Mouse (Mus musculus) NIH3T3 (cell line): Measurements from ENCODE around the gene Cd40.

Source experiments
- DNase-seq: peaks from one replicate; pipeline ENCODE4 v3.0.0-alpha.2; 2012; ENCODE audit warnings: low read depth

The Cd40 gene

DNA sequence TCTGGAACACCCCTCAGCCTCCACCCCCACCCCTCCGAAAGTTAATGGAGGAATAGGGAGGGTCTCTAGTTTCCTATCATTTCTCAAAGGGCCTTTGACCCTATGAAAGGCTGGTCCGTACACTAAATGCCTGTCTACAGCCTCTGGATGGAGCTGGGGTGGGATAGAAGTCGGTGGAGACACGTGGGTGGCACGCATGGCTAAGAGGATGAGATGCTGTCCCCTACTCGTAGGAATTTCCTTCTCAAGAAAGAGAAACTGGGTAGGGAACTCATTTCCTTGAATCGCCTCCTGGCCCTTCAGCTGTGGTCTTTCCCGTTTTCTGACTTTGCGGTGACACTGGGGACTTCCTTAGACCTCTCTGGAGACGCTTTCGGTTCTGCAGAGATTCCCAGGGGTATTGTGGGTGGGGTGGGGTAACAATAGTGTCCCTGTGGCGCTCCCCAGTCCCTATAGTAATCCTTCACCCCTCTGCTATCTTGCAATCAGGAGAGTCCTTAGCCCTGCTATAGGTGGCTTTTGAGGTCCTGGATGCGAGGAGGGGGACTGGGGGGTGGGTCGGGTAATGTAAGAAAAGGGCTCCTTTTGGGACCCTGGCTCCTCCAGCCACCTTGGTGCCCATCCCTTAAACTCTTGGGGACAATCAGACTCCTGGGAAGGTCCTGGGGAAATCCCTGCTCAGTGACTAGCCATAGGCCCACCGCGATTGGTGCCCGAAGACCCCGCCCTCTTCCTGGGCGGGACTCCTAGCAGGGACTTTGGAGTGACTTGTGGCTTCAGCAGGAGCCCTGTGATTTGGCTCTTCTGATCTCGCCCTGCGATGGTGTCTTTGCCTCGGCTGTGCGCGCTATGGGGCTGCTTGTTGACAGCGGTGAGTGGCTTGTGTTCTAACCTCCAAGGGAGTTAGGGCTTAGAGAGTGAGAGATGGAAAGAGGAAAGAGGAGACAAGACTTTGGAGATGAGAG lies at the start of gene Cd40:
Gene Cd40 (plus strand): TSS at position 740 of the 965 bp plus-strand sequence.
- DNase-seq = no peak

GRCm38 (mm10) chr2:165006813-165007212 lies 48.6 kb upstream of the Cd40 start:
- no peak for DNase-seq

DNA sequence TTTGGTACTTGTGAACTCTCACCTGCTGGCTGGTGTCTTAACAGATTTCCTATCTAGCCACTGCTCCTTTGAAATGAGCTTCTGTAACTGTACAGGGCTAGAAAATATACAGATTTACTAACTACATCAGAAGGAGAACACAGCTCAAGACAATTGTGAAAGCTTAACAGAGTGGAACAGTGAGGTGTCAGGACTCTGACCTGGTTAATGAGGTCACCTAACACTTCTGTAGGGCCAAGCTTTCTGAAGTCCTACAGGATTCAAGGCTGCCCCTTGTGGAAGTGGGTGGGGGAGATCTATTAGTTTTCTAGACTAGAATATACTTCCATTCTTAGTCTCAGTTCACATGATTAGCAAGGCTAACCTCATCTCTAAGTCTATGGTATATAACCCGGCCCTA lies 47.4 kb upstream of the Cd40 start:
- DNase-seq = no peak

DNA sequence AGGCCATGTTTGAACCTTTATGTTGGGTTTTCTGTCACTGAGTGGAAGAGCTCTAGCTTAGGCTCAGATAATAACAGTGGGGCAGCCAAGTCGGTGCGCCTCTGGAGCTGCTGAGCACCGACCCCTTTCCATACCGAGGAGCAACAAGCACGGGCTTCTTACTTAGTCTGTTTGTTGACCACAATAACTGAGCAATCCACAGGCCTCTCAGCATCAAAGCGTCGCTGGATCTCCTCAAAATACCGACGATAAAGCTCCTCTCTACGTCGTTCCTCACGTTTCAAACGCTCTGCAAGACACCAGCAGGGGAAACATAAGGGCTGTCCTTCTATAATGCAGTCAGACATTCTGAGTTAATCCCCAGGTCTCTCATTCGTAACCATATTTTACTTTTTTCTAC lies 46.3 kb upstream of the Cd40 start:
- DNase-seq = no peak

- DNase-seq = peak; percentile 23
Observed at GRCm38 (mm10) chr2:165009581-165009980, 45.8 kb upstream of the Cd40 start.

DNA sequence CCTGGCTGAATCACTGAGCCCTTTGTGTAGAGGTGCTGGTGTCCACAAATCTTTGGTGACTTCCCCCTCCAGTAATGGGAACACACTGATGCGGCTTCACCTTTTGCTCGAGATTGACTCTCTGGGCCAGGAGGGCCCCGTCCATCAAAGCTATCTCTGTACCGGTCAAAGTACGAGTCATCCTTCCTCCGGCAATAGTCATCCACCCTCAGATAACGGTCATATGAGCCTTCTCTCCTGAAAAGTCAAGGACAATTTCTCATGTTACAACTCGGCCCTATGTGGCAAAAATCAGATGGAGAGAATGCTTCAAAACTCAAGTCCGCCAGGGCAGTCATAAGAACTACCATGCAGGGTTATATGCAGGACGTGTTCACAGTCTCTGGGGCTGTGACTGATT lies 45.1 kb upstream of the Cd40 start:
- no peak for DNase-seq

DNA sequence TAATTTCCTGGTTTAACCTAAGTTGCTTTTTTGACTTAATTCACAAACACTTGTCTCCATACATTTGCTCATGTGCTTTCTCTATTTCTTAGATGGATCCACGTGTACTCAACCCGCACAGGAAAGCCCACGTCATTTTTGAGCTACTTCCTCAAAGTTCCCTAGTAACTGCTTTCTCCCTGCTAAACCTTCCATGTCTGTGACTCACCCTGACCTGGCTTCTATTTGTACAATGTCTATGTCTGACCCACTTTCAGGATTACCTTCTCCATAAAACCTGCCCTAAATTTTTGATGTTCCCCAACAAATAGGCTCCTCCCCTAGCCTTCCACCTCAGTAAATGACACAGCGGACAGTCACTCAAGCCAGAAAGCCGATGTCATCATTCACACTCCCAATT lies 40.5 kb upstream of the Cd40 start:
- no peak for DNase-seq

- no peak for DNase-seq
Observed at GRCm38 (mm10) chr2:165020490-165020889, 34.9 kb upstream of the Cd40 start.

- no peak for DNase-seq
Observed at GRCm38 (mm10) chr2:165027163-165027562, 28.3 kb upstream of the Cd40 start.

DNA sequence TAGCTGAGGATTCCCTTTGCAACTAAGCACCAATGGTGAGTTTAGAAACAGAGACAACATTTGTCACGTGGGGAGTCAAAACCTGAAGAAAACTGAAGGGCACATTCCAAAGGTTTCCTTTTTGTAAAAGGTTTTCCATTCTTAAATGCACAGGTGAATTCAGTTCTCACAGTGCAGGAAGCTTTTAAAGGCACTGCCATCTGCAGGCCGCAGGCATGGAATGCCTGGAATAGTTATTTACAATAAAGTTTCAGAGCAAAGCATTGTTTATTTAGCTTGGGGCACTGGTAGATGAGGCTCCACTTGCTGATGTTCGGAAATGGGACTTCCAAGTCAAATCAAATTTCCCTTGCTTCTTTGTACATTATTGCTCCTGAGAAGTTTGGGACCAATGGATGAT lies 22.9 kb upstream of the Cd40 start:
- DNase-seq = peak; percentile 57

DNA sequence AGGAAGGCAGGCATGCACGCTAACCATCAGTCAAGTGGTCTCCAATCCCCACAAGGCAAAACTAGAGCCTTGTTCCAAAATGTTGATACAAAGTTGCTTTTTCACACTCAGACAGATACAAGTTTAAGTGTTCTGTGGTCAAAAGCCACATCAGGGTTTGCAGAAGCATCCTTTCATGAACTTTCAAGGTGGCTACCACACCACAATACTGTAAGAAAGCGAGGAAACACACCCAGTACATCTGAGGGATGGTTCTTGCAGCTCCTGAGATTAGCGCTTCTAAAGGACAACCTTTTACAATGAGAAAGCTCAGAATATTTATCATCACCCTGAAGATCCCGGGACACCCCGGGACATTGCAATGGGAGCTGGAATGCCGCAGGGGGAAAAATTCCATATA lies 22.1 kb upstream of the Cd40 start:
- DNase-seq = no peak

GRCm38 (mm10) chr2:165034131-165035057 lies 21.0 kb upstream of the Cd40 start, which contains the start of gene Ncoa5:
Gene Ncoa5 (minus strand): TSS chr2:165034867.
- DNase-seq = peak; percentile 98

DNA sequence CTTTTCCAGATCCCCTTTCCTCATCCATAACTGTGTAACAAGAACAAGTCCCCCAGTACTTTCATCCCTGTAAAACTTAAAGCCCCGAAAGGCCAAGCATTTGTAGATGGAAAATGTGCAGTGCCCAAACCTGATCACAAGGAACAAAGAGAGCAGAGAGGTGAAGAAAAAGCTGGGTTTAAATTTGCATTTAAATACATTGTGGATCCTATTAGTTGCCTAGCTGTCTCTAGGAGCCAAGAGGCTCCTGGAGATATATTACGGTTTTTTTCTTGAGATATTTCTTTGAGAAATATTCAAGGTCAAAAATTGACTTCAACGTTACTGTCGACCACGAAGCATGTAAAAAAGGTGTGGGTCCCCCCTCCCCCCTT lies 20.4 kb upstream of the Cd40 start:
- DNase-seq = no peak

DNA sequence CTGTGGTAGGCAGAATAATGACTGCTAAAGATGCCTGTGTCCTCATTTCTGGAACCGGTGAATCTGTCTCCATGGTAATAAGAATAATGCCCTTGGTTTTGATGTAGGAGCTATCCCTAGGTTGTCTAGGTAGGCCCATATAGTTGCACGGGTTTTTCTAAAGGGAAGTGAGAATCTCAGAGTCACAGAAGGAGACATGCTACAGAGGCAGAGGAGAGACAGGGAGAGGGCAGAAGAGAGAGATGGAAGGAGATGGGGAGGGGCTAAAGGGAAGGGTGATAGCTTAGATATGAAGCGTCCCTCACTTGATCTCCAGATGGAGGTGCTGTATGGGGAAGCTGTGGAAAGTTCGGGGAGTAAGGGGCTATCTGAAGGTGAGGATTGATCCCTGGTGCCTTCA lies 18.0 kb upstream of the Cd40 start:
- no peak for DNase-seq

DNA sequence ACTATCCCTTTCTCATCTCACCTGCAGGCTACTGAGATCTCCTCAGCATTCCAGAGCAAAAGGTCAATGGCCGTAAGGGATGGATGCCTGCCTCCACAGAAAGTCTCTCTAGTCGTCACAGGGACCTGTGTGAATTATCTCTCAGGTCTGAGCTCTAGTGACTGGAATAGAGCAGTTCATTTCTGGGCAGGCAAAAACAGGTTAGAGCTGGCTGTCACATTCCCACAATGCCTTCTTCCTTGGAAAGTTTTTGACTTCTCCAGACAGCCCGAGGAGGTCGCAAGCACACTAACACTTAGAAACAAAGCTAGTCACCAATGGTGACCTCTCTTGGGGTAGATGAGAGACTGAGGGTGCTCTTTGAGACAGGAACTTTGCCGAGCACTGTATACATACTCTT lies 13.3 kb upstream of the Cd40 start:
- no peak for DNase-seq

DNA sequence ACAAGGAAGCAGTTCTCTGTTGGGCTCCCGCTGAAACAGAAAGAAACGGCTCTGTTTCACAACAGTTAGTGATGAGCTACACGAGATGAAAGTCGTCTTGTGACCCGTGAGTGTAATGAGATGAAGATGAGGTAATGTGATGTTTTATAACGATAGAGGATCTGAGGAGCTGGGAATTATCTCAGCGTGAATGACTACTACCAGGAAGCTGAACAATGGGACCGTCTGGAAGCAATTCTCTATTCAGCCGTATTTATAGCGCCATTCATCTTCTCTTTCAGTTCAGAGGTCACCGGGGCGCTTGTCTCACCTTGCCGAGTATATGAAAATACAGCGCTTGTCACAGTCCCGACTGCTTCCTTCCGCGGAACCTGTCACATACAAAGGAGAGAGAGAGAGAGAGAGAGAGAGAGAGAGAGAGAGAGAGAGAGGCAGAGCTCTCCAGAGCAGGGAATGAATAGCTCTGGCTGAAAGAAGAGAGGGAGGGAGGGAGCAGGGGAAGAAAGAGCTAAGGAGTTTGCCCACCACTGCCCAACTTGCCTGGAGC lies 12.3 kb upstream of the Cd40 start:
- no peak for DNase-seq

DNA sequence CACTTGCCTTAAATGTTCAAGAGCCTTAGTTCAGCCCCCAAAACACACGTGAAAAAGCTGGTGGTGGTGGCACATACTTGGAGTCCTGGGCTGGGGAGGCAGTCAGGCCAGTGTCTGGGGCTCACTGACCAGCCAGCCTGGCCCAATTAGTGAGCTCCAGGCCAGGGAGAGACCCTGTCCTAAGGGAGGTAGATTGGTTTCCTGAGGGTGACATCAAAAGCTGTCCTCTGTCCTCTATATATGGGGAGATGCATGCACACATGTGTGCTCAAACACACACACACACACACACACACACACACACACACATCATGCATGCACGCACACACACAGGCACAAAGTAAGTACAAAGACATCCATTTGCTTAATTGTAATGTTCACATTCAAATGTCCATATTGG lies 11.7 kb upstream of the Cd40 start:
- DNase-seq = no peak

DNA sequence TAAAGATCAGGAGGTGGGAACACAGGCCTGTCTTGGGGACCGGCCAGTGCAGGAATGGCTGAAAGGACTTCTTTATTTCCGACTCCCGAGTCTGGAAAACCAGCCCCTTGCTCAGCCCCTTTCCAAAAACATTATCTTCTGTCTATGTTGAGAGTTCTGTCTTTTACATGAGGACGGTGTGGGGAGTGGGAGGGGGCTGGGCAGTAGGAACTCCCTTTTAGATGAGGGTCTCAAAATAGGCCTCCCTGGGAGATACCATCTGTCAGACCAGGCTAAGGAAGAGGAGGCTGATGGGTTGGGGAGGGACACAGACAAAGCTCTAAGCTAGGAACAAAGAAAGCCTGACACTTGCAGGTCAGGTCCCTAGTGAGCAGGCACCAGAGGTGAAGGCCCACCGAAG lies 6.4 kb upstream of the Cd40 start:
- no peak for DNase-seq

DNA sequence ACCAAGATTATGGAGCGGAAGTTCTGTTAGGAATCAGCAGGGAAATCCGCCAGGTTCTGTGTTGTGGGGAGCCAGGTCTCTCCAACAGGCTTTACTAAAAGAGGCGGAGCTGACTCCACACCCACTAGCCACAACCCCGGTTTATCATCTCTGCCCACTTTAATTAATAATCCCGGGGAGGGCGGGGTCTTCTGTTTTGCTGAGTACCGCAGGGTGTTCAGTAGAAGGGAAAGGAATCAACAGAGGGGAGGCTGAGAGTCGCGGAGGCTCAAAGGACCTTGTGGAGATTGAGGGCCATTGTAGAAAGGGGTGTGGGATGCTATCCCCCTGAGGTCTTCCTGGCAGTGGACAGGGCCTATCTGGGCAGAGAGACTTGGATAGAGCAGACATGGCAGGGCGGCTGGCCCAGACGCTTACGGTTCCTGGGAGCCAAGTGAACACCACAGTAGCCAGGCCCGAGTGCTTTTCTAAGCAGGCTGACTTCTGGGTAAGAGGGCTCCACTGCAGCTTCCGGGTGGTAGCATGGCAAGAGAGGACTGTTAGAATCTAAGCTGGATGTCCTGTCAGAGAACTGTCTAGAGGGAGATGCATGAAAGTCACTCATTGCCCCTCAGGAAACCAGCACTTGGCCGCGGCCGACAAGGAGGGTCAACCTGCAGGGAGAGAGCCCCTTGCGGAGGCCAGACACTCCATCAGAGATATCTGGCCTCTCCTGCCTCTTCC lies 4.4 kb upstream of the Cd40 start:
- DNase-seq = no peak

DNA sequence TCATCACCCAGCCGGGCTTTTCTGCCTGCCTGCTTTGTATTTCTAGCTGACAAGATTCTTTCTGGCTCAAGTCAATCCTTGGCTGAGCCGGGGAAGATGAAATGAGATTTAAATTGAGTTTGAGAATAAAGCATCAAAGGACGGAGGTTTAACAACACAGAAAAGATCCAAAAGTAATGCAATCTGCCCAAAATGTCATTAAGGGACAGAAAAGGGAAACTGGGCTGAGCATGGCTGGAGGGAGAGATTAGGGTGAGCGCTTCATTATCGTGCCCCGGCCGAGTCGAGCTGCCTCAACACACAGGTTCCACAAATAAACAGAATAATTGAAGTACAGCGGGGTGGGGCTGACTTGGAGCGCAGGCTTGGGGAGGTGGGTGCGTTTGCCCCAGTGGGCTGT lies 3.9 kb upstream of the Cd40 start:
- DNase-seq = no peak

GRCm38 (mm10) chr2:165055905-165056304 lies 478 bp downstream of the Cd40 start:
- DNase-seq = no peak
